Mouse (Mus musculus) testis, adult 2 months (tissue): ENCODE results near the gene Olfr1111.

Experiments used
- CTCF ChIP-seq: fragments of 200-500 bp; IDR thresholded peaks from 2 replicates; pipeline ENCODE4 v1.5.1; 2012; ENCODE audit warnings: low read depth, mild to moderate bottlenecking, inconsistent platforms, low read length, moderate library complexity; ENCODE audit not compliant: control insufficient read depth, insufficient read depth, insufficient replicate concordance
- POLR2A ChIP-seq: fragments of 200-500 bp; IDR thresholded peaks from 2 replicates; pipeline ENCODE4 v1.6.1; 2012; ENCODE audit warnings: low read depth, mild to moderate bottlenecking, inconsistent platforms, low read length, moderate library complexity; ENCODE audit not compliant: control insufficient read depth

DNA sequence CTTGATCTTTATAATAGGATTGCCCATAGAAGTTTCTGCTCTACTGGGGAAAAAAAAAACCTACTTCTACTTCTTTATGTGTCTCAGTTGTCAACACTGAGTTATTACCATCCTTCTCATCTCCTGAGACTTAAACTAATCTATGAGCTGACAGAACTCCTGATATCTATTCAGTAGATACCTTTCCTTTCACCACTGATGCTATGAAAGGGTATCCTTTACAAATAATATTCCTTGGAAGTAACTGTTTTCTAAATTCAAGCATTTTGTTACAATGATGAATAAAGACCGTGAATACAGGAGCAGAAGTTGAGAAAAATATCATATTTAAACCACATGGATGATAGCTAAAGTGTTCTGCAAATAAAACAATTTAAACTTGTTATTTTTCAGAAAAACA, 12.2 kb downstream of the Olfr1111 start, which contains the start of gene Olfr1110:
- no peak for TF ChIP-seq POLR2A
- no peak for TF ChIP-seq CTCF
